Mouse (Mus musculus) cerebellum, adult 2 months (tissue): ENCODE data around the gene Uevld.

Source experiments
- CTCF ChIP-seq: fragments of 200-500 bp; IDR thresholded peaks from 2 replicates; pipeline ENCODE4 v1.5.1; 2011; ENCODE audit warnings: low read depth, mild to moderate bottlenecking, control low read depth, low read length, moderate library complexity, borderline replicate concordance; ENCODE audit not compliant: insufficient read depth
- POLR2A ChIP-seq: fragments of 200-500 bp; IDR thresholded peaks from 2 replicates; pipeline ENCODE4 v1.6.1; 2011; ENCODE audit warnings: low read length, control low read depth, borderline replicate concordance; ENCODE audit not compliant: insufficient read depth

GRCm38 (mm10) chr7:47001125-47001899 lies 43.0 kb upstream of the Uevld start:
- TF ChIP-seq CTCF (no peak), POLR2A (no peak)
